Mouse (Mus musculus) adrenal gland, postnatal 10 days (tissue): ENCODE measurements around the gene P4htm. TPM values are rescaled to one million over a fixed set of nuclear protein-coding genes. Genes with fewer than 3 reads are reported as not detected.
"Not testable (repeated sequence)": the region's sequence is repeated elsewhere in the genome, so short reads cannot be mapped to it uniquely, and the experiment has no call there.

Experiments used
- DNase-seq: peaks from one replicate; pipeline ENCODE4 v3.0.0; 2021; ENCODE audit warnings: mixed read lengths
- long read RNA-seq, 2 experiments: library from polyadenylated mRNA; stranded (forward); transcript quantifications; one replicate each; pipeline ENCODE4 v2.0.0; 2021
- total RNA-seq, 2 experiments: library from RNA; stranded (reverse); gene quantifications; 2 replicates each; pipeline ENCODE4 v1.2.3; 2021

The P4htm gene
- total RNA-seq: 1 to 10 TPM; 6.1 to 9.6 TPM
- long read RNA-seq, experiment 1, partial matches to known transcripts: 7 of 14 reads
- long read RNA-seq, experiment 1, other reads (novel, unspliced or antisense): 3 of 14 reads
- long read RNA-seq, experiment 2, partial matches to known transcripts: 3 of 7 reads
- long read RNA-seq, experiment 2, other reads (novel, unspliced or antisense): 1 of 7 reads

- DNase-seq: peak; percentile 82
Observed at GRCm38 (mm10) chr9:108596998-108597764, at the start of gene P4htm. Gene P4htm, minus strand, starts transcription at chr9:108597667.

DNA sequence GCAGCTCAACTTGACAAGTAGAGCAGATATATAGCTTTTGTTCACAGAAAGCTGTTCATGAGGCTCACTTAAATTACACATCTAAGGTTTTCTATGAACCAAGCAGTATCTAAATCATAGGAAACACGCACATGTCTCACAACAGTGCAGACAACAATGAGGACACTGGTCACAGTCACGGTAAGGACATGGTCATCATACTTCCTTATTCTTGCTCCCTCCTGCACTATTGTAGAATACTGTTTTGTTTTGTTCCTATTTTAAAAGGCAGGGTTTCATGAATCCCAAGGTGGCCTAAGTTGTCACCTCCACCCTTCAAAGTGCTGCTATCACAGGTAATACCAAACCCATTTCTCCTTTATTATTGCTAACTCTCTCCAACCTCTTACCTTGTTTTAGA lies 42.4 kb upstream of the P4htm start:
- DNase-seq: no peak

DNA sequence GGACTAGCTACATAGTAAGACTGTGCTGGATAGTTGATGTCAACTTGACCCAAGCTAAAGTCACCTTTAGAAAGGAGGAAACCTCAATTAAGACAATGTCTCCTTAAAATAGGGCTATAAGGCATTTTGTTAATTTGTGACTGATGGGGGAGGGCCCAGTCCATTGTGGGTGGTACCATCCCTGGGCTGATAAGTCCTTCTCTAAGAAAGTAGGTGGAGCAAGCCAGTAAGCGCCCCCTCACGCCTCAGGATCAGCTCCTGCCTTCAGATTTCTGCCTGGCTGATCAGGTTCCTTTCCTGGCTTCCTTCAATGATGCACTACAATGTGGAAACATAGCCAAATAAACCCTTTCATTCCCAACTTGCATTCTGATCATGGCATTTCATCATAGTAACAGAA lies 37.9 kb upstream of the P4htm start:
- no peak for DNase-seq

DNA sequence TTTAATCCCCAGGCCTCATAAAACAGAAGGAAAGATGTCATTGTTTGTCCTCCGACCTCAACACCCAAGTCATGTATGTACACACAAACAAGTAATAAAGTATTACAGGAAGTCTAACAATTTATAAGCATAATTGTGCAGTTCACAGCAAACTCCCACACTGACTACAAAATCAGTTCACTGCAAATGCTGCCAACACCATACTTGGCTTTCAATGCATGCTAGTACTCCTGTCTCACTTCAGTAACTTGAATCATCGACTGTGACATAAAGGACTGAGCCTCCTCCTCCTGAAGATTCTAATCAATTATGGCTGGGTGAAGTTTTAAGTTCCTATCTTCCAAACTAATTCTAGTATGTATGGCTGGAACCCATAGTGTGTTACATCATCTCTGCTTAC lies 36.4 kb upstream of the P4htm start:
- no peak for DNase-seq

GRCm38 (mm10) chr9:108632375-108632774 lies 34.9 kb upstream of the P4htm start:
- no peak for DNase-seq

- no peak for DNase-seq
Observed at GRCm38 (mm10) chr9:108631631-108632256, 34.3 kb upstream of the P4htm start.

GRCm38 (mm10) chr9:108630683-108631082 lies 33.2 kb upstream of the P4htm start:
- no peak for DNase-seq

DNA sequence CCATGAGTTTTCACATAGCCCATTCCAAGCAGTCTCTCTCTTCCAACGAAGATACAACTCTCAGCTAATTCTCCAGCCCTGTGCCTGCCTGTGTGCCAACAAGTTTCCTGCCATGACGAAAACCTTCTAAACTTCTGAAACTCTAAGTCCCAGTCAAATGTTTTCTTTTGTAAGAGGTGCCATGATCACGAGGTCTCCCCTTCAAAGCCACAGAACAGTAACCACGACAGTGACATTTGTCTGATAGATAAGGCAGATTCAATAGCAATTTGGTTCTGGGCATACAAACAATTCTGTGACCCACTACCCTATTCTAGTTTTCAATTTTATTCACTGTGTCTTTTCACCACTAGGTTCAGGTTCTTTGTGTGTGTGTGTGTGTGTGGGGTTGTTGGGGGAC lies 30.7 kb upstream of the P4htm start:
- DNase-seq: no peak

GRCm38 (mm10) chr9:108626498-108626897 lies 29.0 kb upstream of the P4htm start:
- DNase-seq: peak; percentile 19

- no peak for DNase-seq
Observed at GRCm38 (mm10) chr9:108617301-108617700, 19.8 kb upstream of the P4htm start.

GRCm38 (mm10) chr9:108611488-108611887 lies 14.0 kb upstream of the P4htm start:
- DNase-seq: no peak

DNA sequence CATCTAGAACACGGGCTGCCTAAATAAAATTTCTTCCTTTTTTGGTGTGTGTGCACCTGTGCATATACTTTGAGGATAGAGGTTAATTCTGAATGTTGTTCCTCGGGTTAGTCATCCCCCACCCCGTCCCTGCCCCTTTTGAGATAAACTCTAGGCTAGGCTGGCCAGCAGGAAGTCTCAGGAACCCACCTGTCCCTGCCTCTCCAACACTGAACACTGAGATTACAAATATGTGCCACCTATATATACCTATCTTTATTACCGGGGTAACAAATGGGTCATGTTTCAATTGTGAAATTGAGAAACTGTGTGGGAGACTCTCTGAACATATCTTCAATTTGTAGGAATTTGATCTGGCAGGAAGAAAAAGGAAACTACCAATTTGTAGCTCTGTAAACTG lies 11.4 kb upstream of the P4htm start:
- no peak for DNase-seq

DNA sequence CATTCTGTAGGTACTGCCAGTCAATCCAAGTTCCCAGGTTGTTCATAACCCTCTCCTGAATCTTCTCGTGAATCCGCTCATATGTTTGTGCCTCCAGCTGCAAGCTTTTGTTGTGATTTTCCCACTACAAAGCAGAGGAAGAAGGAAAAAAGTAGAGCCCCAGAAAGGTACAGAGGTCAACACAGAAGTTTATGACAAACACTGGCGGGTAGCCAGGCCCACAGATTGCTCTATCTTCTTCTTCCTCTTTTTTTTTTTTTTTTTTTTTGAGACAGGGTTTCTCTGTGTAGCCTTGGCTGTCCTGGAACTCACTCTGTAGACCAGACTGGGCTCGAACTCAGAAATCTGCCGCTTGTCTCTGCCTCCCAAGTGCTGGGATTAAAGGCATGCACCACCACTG lies 10.5 kb upstream of the P4htm start:
- not testable (repeated sequence) for DNase-seq

DNA sequence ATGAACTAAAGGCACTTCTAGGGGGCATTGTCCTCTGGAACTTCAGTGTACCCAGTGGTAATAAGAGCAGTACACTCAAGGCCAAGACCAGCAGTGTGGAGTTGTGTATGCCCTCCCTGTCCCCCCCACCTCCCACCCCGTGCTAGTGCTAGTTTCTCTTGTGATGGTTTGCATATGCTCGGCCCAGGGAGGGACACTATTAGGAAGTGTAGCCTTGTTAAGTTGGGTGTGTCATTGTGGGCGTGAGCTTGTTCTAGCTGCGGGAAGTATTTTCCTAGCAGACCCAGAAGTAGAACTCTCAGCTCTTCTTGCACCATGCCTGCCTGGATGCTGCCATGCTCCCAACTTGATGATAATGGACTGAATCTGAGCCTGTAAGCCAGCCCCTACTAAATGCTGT lies 4.5 kb upstream of the P4htm start:
- no peak for DNase-seq

GRCm38 (mm10) chr9:108600011-108600410 lies 2.5 kb upstream of the P4htm start:
- no peak for DNase-seq

DNA sequence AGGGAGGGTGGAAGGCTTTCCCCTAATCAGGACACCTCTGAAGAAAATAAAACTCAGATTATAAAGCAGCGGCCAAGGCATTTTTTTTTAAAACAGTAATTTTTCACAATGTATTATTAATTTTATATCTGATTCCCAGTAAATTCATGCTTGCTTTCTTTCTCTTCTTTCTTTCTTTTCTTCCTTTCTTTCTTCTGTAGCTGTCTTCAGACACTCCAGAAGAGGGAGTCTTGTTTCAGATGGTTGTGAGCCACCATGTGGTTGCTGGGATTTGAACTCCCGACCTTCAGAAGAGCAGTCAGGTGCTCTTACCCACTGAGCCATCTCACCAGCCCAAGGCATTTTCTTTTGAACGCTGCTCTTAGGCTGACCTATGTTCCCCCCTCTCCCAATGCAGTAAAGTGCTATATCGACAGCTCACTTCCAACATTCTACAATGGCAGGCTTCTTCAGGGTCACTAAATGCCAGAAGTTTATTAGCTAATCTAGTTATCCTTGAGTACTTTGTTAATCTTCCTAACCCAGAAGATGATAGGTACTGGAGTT lies 1.6 kb upstream of the P4htm start:
- no peak for DNase-seq

DNA sequence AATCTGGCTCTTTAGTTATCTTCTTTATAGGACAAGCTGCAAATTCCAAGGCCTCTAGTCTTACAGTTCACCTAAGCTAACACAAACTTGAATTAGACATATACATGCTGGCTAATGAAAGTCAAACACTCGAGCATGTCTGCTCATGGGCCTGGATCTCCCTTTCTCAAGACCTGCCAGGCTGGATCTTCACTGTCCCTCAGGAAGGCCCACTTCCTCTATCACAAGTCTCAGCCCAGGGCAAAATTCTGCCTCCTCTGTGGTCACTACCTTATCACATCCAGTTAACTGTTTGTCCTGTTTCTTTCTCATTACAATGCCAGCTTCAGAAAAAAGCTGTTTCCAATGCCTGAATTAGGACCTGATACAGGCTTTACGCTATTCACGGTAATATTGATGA lies 3.1 kb downstream of the P4htm start:
- DNase-seq: no peak

DNA sequence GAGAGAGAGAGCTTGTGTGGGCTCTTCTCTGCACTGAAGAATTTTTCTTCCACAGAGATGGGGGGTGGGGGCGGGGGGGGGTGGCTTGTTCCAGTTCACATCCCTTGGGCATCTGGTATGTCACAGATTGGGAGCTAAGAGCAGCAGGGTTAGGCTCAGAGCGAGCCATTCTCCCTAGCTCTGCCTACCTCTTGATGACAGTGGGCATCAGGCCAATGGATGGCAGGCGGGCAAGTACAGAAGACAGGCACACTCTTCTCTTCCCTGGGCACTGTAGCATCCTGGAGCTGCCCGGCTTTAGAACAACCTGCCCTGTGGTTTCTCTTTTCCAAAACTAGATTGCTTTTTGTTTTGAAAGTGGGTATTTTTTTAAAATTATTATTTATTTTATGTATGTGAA lies 6.0 kb downstream of the P4htm start:
- DNase-seq: no peak

DNA sequence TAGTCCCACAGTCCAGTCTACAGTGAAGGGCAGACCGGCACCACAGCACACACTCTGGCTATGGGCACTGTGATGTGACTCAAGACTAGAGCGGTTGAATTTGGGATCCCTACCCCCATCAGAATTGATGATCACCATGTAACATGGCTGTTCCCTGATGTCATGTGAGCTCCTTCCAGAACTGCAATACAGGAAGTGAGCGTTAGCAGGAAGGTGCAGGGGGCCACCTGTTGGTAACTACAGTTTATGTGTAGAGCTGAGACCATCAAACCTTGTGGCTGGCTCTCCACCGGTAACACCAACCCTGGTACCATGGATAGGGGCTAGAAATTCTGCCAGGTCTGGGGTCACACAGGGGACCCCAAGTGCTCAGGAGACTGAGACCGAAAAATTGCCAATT lies 8.2 kb downstream of the P4htm start:
- DNase-seq: no peak

DNA sequence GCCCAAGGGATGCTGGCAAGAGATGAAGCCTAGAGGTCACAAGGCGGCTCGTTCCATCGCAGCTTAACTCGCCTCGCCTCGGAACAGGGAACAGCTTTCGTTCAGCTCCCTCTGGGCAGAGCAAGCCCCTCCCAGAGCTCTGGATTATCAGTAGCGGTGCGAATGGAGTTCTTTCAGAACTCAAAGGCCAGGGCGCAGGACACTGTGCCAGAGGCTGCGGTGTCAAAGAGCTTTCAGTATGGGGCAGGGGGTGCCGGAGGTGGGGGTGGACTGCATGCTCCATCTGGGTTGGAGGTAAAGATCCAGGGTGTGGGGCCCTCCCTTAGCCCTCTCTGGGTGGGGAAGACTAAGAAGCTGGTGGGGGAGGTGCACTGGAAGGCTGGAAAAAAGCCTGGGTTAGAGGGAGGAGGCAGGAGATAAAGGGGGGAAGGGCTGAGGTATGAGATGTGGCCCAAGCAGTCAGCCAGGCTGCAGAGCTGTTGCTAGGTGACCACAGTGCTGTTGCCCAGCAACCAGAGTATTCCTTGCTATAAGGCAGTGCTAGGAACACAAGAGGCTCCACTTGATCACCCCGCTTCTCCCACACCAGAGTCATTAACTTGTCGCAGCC lies 9.8 kb downstream of the P4htm start:
- DNase-seq: peak; percentile 78

- peak; percentile 70 for DNase-seq
Observed at GRCm38 (mm10) chr9:108579344-108579690, 18.1 kb downstream of the P4htm start.

DNA sequence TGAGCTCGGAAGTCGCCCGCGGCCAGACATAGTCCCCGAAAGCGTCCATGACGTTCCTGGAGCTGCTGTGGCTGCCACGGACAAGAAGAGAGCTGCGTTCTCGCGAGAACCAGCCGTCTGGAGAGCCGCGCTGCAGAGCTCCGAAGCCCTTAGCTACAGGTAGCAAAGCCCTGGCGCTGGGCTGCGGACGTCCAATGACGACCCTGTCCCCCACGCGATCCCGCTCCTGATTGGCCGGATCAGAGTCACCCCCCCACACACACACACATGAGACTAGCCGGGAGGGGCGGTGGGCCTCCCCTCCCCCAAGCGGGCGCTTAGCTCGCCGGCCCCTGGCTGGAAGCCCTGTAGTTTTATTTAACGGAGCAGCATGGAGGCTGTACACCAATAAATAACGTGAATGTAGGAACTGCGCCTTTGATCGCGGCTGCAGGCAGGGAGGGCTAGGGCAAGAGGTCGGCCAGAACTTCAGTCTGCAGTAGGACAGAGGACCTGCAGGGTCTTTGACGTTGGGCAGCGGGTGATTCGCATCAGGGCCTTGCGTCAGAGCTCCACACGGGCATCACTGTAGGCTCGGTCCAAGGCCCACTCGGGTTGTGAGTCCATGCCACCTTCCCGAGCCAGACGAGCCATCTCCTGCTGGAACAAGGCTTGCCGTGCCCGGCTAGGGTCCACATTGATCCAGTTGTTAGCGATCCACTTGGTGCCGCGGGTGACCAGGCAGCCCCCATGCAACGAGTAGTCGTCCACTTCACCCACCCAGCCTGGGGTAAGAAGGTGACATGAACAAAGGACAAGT lies 18.7 kb downstream of the P4htm start, which contains the start of gene Wdr6:
Gene Wdr6 (minus strand): TSS at position 195 of the 799 bp plus-strand sequence.
- peak; percentile 96 for DNase-seq
